Mouse (Mus musculus): Measurements from ENCODE around the gene Gcgr. TPM values are rescaled to one million over a fixed set of nuclear protein-coding genes. Genes with fewer than 3 reads are reported as not detected.

The Gcgr gene
- polyA plus RNA-seq (2014; fragmentation: Illumina TruSeq; extraction: RNeasy Lipid Tissue Mini Kit (QIAGEN cat#74804); ENCODE audit: low read depth, low replicate concordance): 0.81 TPM

GRCm38 (mm10) chr11:120530085-120530964 lies at the start of gene Gcgr:
Gcgr (plus strand) TSS chr11:120530699.

GRCm38 (mm10) chr11:120484265-120484981 lies 46.1 kb upstream of the Gcgr start, which contains the start of gene Mrpl12:
Mrpl12 (plus strand) TSS chr11:120484613.

GRCm38 (mm10) chr11:120491317-120492023 lies 39.0 kb upstream of the Gcgr start, which contains the start of gene Slc25a10:
Slc25a10 (plus strand) TSS chr11:120491840.

GRCm38 (mm10) chr11:120549168-120549945 lies 18.9 kb downstream of the Gcgr start, which contains the start of gene Mcrip1:
Mcrip1 (minus strand) TSS chr11:120549727.

GRCm38 (mm10) chr11:120550810-120551440 lies 20.4 kb downstream of the Gcgr start, which contains the start of gene Ppp1r27:
Ppp1r27 (minus strand) TSS chr11:120551132.

GRCm38 (mm10) chr11:120572752-120573584 lies 42.5 kb downstream of the Gcgr start, which contains the start of gene P4hb:
P4hb (minus strand) TSS chr11:120573253.

GRCm38 (mm10) chr11:120581490-120582267 lies 51.2 kb downstream of the Gcgr start, which contains the start of gene Arhgdia:
Arhgdia (minus strand) TSS chr11:120581624.

Other genes with a start within 250 kb of the Gcgr start
- 443 TPM for gene Actg1, start 182.2 kb upstream of the Gcgr start, polyA plus RNA-seq (2014; fragmentation: Illumina TruSeq; extraction: RNeasy Lipid Tissue Mini Kit (QIAGEN cat#74804); ENCODE audit: low read depth, low replicate concordance)
- not detected for gene Fscn2, start 169.2 kb upstream of the Gcgr start, polyA plus RNA-seq (2014; fragmentation: Illumina TruSeq; extraction: RNeasy Lipid Tissue Mini Kit (QIAGEN cat#74804); ENCODE audit: low read depth, low replicate concordance)
- gene Faap100, start 151.9 kb upstream of the Gcgr start, polyA plus RNA-seq (2014; fragmentation: Illumina TruSeq; extraction: RNeasy Lipid Tissue Mini Kit (QIAGEN cat#74804); ENCODE audit: low read depth, low replicate concordance): 12.4 TPM
- 46.6 TPM for gene Nploc4, start 93.0 kb upstream of the Gcgr start, polyA plus RNA-seq (2014; fragmentation: Illumina TruSeq; extraction: RNeasy Lipid Tissue Mini Kit (QIAGEN cat#74804); ENCODE audit: low read depth, low replicate concordance)
- gene Tspan10, start 88.1 kb upstream of the Gcgr start, polyA plus RNA-seq (2014; fragmentation: Illumina TruSeq; extraction: RNeasy Lipid Tissue Mini Kit (QIAGEN cat#74804); ENCODE audit: low read depth, low replicate concordance): not detected
- gene Pde6g, start 77.2 kb upstream of the Gcgr start, polyA plus RNA-seq (2014; fragmentation: Illumina TruSeq; extraction: RNeasy Lipid Tissue Mini Kit (QIAGEN cat#74804); ENCODE audit: low read depth, low replicate concordance): 1.0 TPM
- 53.5 TPM for gene Oxld1, start 72.6 kb upstream of the Gcgr start, polyA plus RNA-seq (2014; fragmentation: Illumina TruSeq; extraction: RNeasy Lipid Tissue Mini Kit (QIAGEN cat#74804); ENCODE audit: low read depth, low replicate concordance)
- 10.3 TPM for gene Ccdc137, start 72.6 kb upstream of the Gcgr start, polyA plus RNA-seq (2014; fragmentation: Illumina TruSeq; extraction: RNeasy Lipid Tissue Mini Kit (QIAGEN cat#74804); ENCODE audit: low read depth, low replicate concordance)
- gene Arl16, start 63.1 kb upstream of the Gcgr start, polyA plus RNA-seq (2014; fragmentation: Illumina TruSeq; extraction: RNeasy Lipid Tissue Mini Kit (QIAGEN cat#74804); ENCODE audit: low read depth, low replicate concordance): 11.3 TPM
- 230 TPM for gene Mrpl12, start 46.1 kb upstream of the Gcgr start, polyA plus RNA-seq (2014; fragmentation: Illumina TruSeq; extraction: RNeasy Lipid Tissue Mini Kit (QIAGEN cat#74804); ENCODE audit: low read depth, low replicate concordance)
- gene Slc25a10, start 38.9 kb upstream of the Gcgr start, polyA plus RNA-seq (2014; fragmentation: Illumina TruSeq; extraction: RNeasy Lipid Tissue Mini Kit (QIAGEN cat#74804); ENCODE audit: low read depth, low replicate concordance): 12.9 TPM
- 64.9 TPM for gene Mcrip1, start 19.0 kb downstream of the Gcgr start, polyA plus RNA-seq (2014; fragmentation: Illumina TruSeq; extraction: RNeasy Lipid Tissue Mini Kit (QIAGEN cat#74804); ENCODE audit: low read depth, low replicate concordance)
- not detected for gene Ppp1r27, start 20.4 kb downstream of the Gcgr start, polyA plus RNA-seq (2014; fragmentation: Illumina TruSeq; extraction: RNeasy Lipid Tissue Mini Kit (QIAGEN cat#74804); ENCODE audit: low read depth, low replicate concordance)
- gene P4hb, start 42.6 kb downstream of the Gcgr start, polyA plus RNA-seq (2014; fragmentation: Illumina TruSeq; extraction: RNeasy Lipid Tissue Mini Kit (QIAGEN cat#74804); ENCODE audit: low read depth, low replicate concordance): 176 TPM
- 159 TPM for gene Arhgdia, start 50.9 kb downstream of the Gcgr start, polyA plus RNA-seq (2014; fragmentation: Illumina TruSeq; extraction: RNeasy Lipid Tissue Mini Kit (QIAGEN cat#74804); ENCODE audit: low read depth, low replicate concordance)
- gene Alyref, start 67.7 kb downstream of the Gcgr start, polyA plus RNA-seq (2014; fragmentation: Illumina TruSeq; extraction: RNeasy Lipid Tissue Mini Kit (QIAGEN cat#74804); ENCODE audit: low read depth, low replicate concordance): 25.3 TPM
- gene Anapc11, start 67.7 kb downstream of the Gcgr start, polyA plus RNA-seq (2014; fragmentation: Illumina TruSeq; extraction: RNeasy Lipid Tissue Mini Kit (QIAGEN cat#74804); ENCODE audit: low read depth, low replicate concordance): 53.2 TPM
- gene Npb, start 77.8 kb downstream of the Gcgr start, polyA plus RNA-seq (2014; fragmentation: Illumina TruSeq; extraction: RNeasy Lipid Tissue Mini Kit (QIAGEN cat#74804); ENCODE audit: low read depth, low replicate concordance): not detected
- gene Pcyt2, start 87.2 kb downstream of the Gcgr start, polyA plus RNA-seq (2014; fragmentation: Illumina TruSeq; extraction: RNeasy Lipid Tissue Mini Kit (QIAGEN cat#74804); ENCODE audit: low read depth, low replicate concordance): 72.2 TPM
- gene Sirt7, start 94.5 kb downstream of the Gcgr start, polyA plus RNA-seq (2014; fragmentation: Illumina TruSeq; extraction: RNeasy Lipid Tissue Mini Kit (QIAGEN cat#74804); ENCODE audit: low read depth, low replicate concordance): 16.4 TPM
- gene Mafg, start 102.9 kb downstream of the Gcgr start, polyA plus RNA-seq (2014; fragmentation: Illumina TruSeq; extraction: RNeasy Lipid Tissue Mini Kit (QIAGEN cat#74804); ENCODE audit: low read depth, low replicate concordance): 42.4 TPM
- gene Pycr1, start 113.1 kb downstream of the Gcgr start, polyA plus RNA-seq (2014; fragmentation: Illumina TruSeq; extraction: RNeasy Lipid Tissue Mini Kit (QIAGEN cat#74804); ENCODE audit: low read depth, low replicate concordance): 2.0 TPM
- gene Myadml2, start 117.5 kb downstream of the Gcgr start, polyA plus RNA-seq (2014; fragmentation: Illumina TruSeq; extraction: RNeasy Lipid Tissue Mini Kit (QIAGEN cat#74804); ENCODE audit: low read depth, low replicate concordance): 61.7 TPM
- not detected for gene Notum, start 130.5 kb downstream of the Gcgr start, polyA plus RNA-seq (2014; fragmentation: Illumina TruSeq; extraction: RNeasy Lipid Tissue Mini Kit (QIAGEN cat#74804); ENCODE audit: low read depth, low replicate concordance)
- 39.2 TPM for gene Aspscr1, start 142.3 kb downstream of the Gcgr start, polyA plus RNA-seq (2014; fragmentation: Illumina TruSeq; extraction: RNeasy Lipid Tissue Mini Kit (QIAGEN cat#74804); ENCODE audit: low read depth, low replicate concordance)
- gene Cenpx, start 183.0 kb downstream of the Gcgr start, polyA plus RNA-seq (2014; fragmentation: Illumina TruSeq; extraction: RNeasy Lipid Tissue Mini Kit (QIAGEN cat#74804); ENCODE audit: low read depth, low replicate concordance): 53.4 TPM
- 12.1 TPM for gene Lrrc45, start 183.2 kb downstream of the Gcgr start, polyA plus RNA-seq (2014; fragmentation: Illumina TruSeq; extraction: RNeasy Lipid Tissue Mini Kit (QIAGEN cat#74804); ENCODE audit: low read depth, low replicate concordance)
- 4.0 TPM for gene Rac3, start 190.8 kb downstream of the Gcgr start, polyA plus RNA-seq (2014; fragmentation: Illumina TruSeq; extraction: RNeasy Lipid Tissue Mini Kit (QIAGEN cat#74804); ENCODE audit: low read depth, low replicate concordance)
- gene Dcxr, start 196.6 kb downstream of the Gcgr start, polyA plus RNA-seq (2014; fragmentation: Illumina TruSeq; extraction: RNeasy Lipid Tissue Mini Kit (QIAGEN cat#74804); ENCODE audit: low read depth, low replicate concordance): 23.6 TPM
- gene Cbr2, start 201.4 kb downstream of the Gcgr start, polyA plus RNA-seq (2014; fragmentation: Illumina TruSeq; extraction: RNeasy Lipid Tissue Mini Kit (QIAGEN cat#74804); ENCODE audit: low read depth, low replicate concordance): 30.3 TPM
- 3.6 TPM for gene Hmga1b, start 232.1 kb downstream of the Gcgr start, polyA plus RNA-seq (2014; fragmentation: Illumina TruSeq; extraction: RNeasy Lipid Tissue Mini Kit (QIAGEN cat#74804); ENCODE audit: low read depth, low replicate concordance)